Mouse (Mus musculus) neural tube, embryonic 12.5 days (tissue): ENCODE measurements around the gene Nhlrc4. TPM values are rescaled to one million over a fixed set of nuclear protein-coding genes. Genes with fewer than 3 reads are reported as not detected.

Source experiments
- ATAC-seq: fragments of 200-750 bp; cut with Nextera tagmentation; 2 replicates; pipeline ENCODE4 v1.8.0; 2017; ENCODE audit warnings: low read depth, mild to moderate bottlenecking, moderate TSS enrichment, moderate library complexity; ENCODE audit not compliant: low FRiP score
- H3K27ac ChIP-seq: fragments of 300-500 bp; sonication (generic); 2 replicates; pipeline ENCODE4 v1.5.1; 2016
- H3K27me3 ChIP-seq: fragments of 300-500 bp; sonication (generic); replicated peaks from 2 replicates; pipeline ENCODE4 v1.6.1; 2016; ENCODE audit warnings: mild to moderate bottlenecking
- H3K36me3 ChIP-seq: fragments of 300-500 bp; sonication (generic); 2 replicates; pipeline ENCODE4 v1.6.1; 2016; ENCODE audit warnings: mild to moderate bottlenecking
- H3K4me1 ChIP-seq: fragments of 300-500 bp; sonication (generic); 2 replicates; pipeline ENCODE4 v1.6.1; 2016
- H3K4me2 ChIP-seq: fragments of 300-500 bp; sonication (generic); replicated peaks from 2 replicates; pipeline ENCODE4 v1.6.1; 2016; ENCODE audit warnings: mild to moderate bottlenecking
- H3K4me3 ChIP-seq: fragments of 300-500 bp; sonication (generic); 2 replicates; pipeline ENCODE4 v1.5.1; 2016
- H3K9ac ChIP-seq: fragments of 300-500 bp; sonication (generic); 2 replicates; pipeline ENCODE4 v1.6.1; 2016; ENCODE audit warnings: mild to moderate bottlenecking
- H3K9me3 ChIP-seq: fragments of 300-500 bp; sonication (generic); 2 replicates; pipeline ENCODE4 v1.6.1; 2016; ENCODE audit warnings: mild to moderate bottlenecking
- WGBS: fragments of 180-500 bp; shearing (Covaris S2); methylation state at CpG from one replicate; pipeline ENCODE4 v1.1.7; 2016; 5-methylcytosine and 5-hydroxymethylcytosine counted together
- polyA plus RNA-seq: library from polyadenylated mRNA; unstranded; fragments of >200 nt; fragmentation: Nextera tagmentation; extraction: Ambion mirVana; gene quantifications from 2 replicates; pipeline ENCODE4 v1.2.1, GENCODE M21; 2016

Nhlrc4 gene
- polyA plus RNA-seq, result 0.11 and 0.14 TPM in 2 replicates

DNA sequence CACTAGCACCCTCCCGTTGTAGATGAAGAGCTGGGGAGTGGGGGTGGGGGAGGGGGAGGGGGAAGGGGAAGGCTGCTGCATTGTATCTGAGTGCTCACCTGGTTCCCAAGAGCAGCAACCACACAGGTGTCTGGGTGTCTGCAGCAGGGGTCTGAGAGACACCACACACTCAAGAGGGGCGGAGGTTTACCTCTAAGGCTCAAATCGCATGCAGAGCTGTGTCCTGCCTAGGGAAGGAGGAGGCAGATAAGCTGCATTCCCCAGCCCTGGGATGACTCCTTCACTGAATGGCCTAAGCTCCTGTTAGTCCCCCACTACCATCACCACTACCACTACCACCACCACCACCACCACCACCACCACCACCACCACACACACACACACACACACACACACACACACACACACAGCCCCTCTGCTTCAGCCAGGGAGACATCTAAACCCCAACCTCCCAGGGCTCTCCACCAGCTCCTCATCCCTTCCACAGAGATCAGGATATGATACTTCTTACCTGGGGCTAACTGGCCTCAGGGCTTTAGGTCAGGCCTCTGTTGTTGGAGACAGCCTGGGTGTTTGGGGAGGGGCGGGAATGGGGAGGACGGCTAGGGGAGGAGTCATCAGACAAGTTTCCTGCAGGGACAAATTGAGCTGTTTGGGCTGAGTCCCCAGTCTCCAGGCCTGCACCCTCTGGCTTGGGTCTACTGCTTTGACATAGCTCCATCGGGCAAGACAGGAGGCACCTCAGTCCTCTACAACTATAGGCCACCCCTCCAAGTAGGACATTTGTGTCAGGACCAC is at the start of gene Nhlrc4, which contains the start of gene Pigq:
TSS of gene Nhlrc4 (minus strand) at position 596 of the 798 bp plus-strand sequence.
TSS of gene Pigq (minus strand) at position 571 of the 798 bp plus-strand sequence.
- 61% methylated on average over 6 of the region's 6 CpGs for WGBS
- H3K4me1 ChIP-seq, result peaks cover 7% of the 10 kb centered on the region
- H3K36me3 ChIP-seq, result no peaks in the 10 kb centered on the region
- no peak within 1 kb of the TSS for H3K4me2 ChIP-seq
- H3K4me3 ChIP-seq, result no peak within 1 kb of the TSS
- H3K9ac ChIP-seq, result no peak within 1 kb of the TSS
- H3K27ac ChIP-seq, result no peak within 1 kb of the TSS; the same call in 1 of the 2 replicates
- no peaks in the 10 kb centered on the region for H3K9me3 ChIP-seq
- H3K27me3 ChIP-seq, result 0 out of 2 replicates have a peak, but pooled peaks cover under 1% of the 10 kb centered on the region
- ATAC-seq, result no peak

DNA sequence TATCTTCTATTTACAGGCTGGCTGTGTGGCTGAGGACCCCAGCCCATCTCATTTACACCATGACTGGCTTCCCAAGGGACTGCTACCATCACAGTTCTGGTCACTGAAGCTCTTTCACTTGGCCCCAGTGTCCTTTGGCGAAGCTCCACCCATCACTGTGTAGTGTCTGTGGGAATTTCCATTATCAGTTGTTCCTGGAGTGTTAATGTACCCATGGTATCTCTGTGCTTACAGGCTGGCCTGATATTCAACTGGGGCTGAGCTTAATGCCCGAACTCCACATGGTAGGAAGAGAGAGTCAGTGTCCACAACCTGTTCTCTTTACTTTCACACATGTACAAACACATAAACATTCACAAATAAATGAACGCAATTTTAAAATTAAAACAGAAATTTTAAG is 48.7 kb upstream of the Nhlrc4 start:
- H3K4me3 ChIP-seq, result no peak overlapping the region
- no peaks in the 10 kb centered on the region for H3K4me1 ChIP-seq
- no peak overlapping the region for H3K4me2 ChIP-seq
- no peaks in the 10 kb centered on the region for H3K27me3 ChIP-seq
- no peak overlapping the region for H3K9ac ChIP-seq
- H3K9me3 ChIP-seq, result no peaks in the 10 kb centered on the region
- ATAC-seq, result no peak
- no peak overlapping the region for H3K27ac ChIP-seq
- peaks cover 90% of the 10 kb centered on the region for H3K36me3 ChIP-seq
- WGBS, result 90% methylated on average over 3 of the region's 3 CpGs

DNA sequence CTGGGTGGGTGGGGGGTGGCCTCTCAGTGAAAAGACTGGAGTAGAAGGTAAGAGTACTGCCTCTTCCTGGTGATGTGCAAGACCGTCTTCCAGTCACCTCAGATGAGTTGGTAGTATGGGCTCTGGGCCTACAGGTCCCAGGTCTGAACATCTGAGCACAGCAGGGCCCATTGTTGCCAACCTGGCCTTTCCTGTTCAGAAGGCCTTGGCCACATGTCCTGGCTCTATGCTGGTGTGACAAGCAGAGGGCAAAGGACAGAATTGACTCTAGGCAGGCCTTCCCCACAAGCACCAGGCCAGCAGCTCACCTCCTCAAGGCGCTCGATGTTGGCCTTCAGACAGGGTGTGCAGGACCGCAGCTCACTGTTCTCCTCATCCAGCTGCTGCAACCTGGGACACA is 47.5 kb upstream of the Nhlrc4 start:
- no peak overlapping the region for H3K27ac ChIP-seq
- H3K4me2 ChIP-seq, result no peak overlapping the region
- peaks cover 89% of the 10 kb centered on the region for H3K36me3 ChIP-seq
- H3K4me3 ChIP-seq, result no peak overlapping the region
- H3K9ac ChIP-seq, result no peak overlapping the region
- H3K4me1 ChIP-seq, result no peaks in the 10 kb centered on the region
- 95% methylated on average over 4 of the region's 4 CpGs for WGBS
- no peaks in the 10 kb centered on the region for H3K9me3 ChIP-seq
- no peaks in the 10 kb centered on the region for H3K27me3 ChIP-seq
- no peak for ATAC-seq

DNA sequence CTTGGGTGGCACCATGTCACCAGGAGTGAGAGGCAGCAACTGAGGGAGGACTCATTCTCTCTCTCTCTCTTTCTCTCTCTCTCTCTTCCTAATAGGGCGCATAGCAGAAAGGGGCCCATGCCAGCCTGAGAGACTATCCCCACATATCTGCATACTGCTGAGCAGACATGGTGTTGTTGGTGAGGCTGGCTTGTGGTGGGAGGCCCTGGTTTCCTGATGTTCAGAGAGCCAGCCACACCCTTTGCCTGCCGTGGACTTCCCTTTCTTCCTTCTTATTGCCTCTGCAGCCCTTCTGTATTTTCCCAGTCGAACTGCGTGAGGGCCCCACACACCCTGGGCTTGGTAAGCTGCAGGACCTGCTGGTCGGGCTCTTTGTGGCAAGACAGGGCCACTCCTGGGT is 45.6 kb upstream of the Nhlrc4 start:
- no peak for ATAC-seq
- WGBS, result 93% methylated on average over 5 of the region's 5 CpGs
- H3K9ac ChIP-seq, result no peak overlapping the region
- no peaks in the 10 kb centered on the region for H3K27me3 ChIP-seq
- peaks cover 74% of the 10 kb centered on the region for H3K36me3 ChIP-seq
- H3K9me3 ChIP-seq, result no peaks in the 10 kb centered on the region
- no peaks in the 10 kb centered on the region for H3K4me1 ChIP-seq
- H3K4me2 ChIP-seq, result no peak overlapping the region
- H3K4me3 ChIP-seq, result no peak overlapping the region
- no peak overlapping the region for H3K27ac ChIP-seq

- Histone ChIP-seq H3K27me3 (no peaks in the 10 kb centered on the region), H3K4me2 (peak within 1 kb of the TSS; percentile 91)
- ATAC-seq, result peak; percentile 99
Measured at GRCm38 (mm10) chr17:25985306-25986294, 40.8 kb upstream of the Nhlrc4 start, which contains the start of gene Capn15. Capn15 (minus strand) TSS chr17:25985796.

DNA sequence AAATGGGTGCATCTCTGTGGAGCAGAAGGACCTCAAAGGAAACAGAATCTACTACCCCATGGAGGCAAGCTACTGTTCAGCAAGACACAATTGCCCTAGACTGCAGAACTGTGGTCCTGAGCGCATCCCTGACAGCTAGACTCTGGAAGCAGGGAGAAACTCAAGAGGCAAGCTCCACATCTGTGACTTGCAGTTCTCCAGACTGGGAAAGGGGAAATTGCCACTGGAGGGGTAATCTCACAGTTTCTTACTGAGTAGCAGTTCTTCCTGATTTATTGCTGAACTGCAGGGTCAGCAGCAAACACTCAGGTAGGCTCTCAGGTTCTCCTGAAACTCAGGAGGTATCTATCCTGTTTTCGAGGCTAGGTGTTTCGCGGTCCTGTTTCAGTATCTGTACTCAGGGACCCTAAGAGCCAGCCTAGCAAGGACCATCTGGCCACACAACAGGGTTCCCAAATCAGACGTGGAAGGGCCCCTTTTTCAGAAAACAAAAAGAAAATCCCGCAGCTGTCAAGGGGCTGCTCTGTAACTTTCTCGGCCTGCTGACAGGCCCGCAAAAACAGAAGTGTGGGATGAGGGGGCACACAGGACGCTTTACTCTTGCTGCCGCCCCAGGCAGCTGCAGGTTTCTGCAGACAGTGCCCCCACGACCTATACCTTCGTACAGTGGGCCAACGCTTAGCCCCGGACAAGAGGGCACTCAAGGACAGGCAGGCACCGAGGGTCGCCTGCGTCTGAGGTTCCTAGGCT is 40.0 kb upstream of the Nhlrc4 start:
- Histone ChIP-seq H3K4me3 (peak overlapping the region; percentile 83), H3K9me3 (no peaks in the 10 kb centered on the region), H3K27ac (peak overlapping the region; percentile 79; the same call in 1 of the 2 replicates), H3K27me3 (no peaks in the 10 kb centered on the region), H3K9ac (peak overlapping the region; percentile 85), H3K4me1 (peaks cover 10% of the 10 kb centered on the region), H3K4me2 (peak overlapping the region; percentile 91), H3K36me3 (peaks cover 22% of the 10 kb centered on the region)
- no peak; the same call in 1 of the 2 replicates for ATAC-seq
- 13% methylated on average over 17 of the region's 17 CpGs for WGBS

More at GRCm38 (mm10) chr17:25985306-25986294, 40.8 kb upstream of the Nhlrc4 start, which contains the start of gene Capn15:
- peak within 1 kb of the TSS; percentile 85 for H3K9ac ChIP-seq
- peak within 1 kb of the TSS; percentile 79; the same call in 1 of the 2 replicates for H3K27ac ChIP-seq
- WGBS, result under 1% methylated on average over 91 of the region's 91 CpGs
- no peaks in the 10 kb centered on the region for H3K9me3 ChIP-seq
- H3K36me3 ChIP-seq, result peaks cover 31% of the 10 kb centered on the region
- H3K4me1 ChIP-seq, result peaks cover 10% of the 10 kb centered on the region
- H3K4me3 ChIP-seq, result peak within 1 kb of the TSS; percentile 83

DNA sequence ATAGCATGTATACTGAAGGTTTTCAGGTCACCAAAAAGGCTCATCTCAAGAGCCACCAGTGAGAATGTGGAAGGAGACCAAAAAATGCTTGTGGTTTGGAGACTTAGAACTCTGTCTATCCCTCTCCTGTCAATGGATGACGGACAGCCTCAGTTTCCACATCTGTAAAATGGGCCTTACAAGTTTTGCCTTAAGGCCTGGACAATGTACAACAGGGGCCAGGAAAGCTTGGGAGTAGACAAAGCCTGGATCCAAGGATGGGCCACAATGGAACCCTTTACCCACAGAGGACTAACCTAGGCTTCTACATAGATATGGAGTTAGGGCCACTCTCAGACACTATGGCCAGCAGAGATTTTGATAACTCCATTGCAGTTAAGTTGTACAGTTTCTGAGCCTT is 39.3 kb upstream of the Nhlrc4 start:
- Histone ChIP-seq H3K27me3 (no peaks in the 10 kb centered on the region), H3K4me2 (peak overlapping the region; percentile 91), H3K4me1 (peaks cover 10% of the 10 kb centered on the region), H3K27ac (no peak overlapping the region), H3K4me3 (no peak overlapping the region), H3K9me3 (no peaks in the 10 kb centered on the region), H3K9ac (no peak overlapping the region), H3K36me3 (peaks cover 17% of the 10 kb centered on the region; the same call in 1 of the 2 replicates)
- WGBS, result 93% methylated on average over 1 of the region's 1 CpGs
- no peak for ATAC-seq

DNA sequence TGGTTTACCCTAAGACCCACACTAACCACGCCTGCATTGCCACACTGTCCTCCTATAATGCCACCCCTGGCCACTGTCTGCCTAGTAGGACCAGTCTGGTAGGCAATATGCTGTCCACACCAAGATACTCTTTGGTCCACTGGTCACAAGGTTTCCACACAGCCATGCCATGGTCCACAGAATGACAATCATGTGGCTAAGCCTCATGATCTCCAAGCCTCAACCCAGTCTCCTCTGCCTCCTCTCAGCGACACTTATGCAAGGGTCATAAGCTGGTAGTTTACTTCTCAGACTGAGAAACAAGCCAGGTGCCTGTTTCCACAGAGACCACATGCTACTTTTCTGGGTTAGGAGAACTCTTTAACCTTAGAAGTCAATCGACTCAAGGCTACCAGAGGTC is 38.2 kb upstream of the Nhlrc4 start:
- 87% methylated on average over 3 of the region's 3 CpGs for WGBS
- H3K27me3 ChIP-seq, result no peaks in the 10 kb centered on the region

DNA sequence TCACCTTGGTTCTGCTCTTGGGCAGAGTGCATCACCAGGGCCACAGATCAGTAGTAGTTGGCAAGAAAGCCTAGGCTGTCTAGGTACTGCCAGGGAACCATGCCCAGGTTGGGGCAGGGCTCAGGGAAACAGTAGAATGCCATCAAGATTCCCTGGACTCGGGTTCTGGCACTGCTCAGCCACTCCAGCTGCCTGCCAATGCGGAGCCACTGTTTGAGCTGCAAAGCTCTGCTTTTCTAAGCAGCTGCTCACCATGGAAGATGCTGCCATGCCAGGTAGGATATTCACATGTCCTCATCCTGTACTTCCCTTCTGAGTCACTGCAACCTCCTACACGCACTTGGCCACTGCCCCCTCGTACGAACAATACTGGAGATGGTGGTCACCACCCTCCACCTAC is 36.1 kb upstream of the Nhlrc4 start:
- Histone ChIP-seq H3K36me3 (no peaks in the 10 kb centered on the region), H3K4me2 (no peak overlapping the region), H3K9me3 (no peaks in the 10 kb centered on the region), H3K9ac (no peak overlapping the region), H3K4me1 (peaks cover 10% of the 10 kb centered on the region), H3K27me3 (no peaks in the 10 kb centered on the region), H3K4me3 (no peak overlapping the region), H3K27ac (no peak overlapping the region)
- WGBS, result 94% methylated on average over 5 of the region's 5 CpGs
- no peak for ATAC-seq

More for the DNA sequence above, 38.2 kb upstream of the Nhlrc4 start:
- H3K4me1 ChIP-seq, result peaks cover 10% of the 10 kb centered on the region
- no peaks in the 10 kb centered on the region for H3K9me3 ChIP-seq
- H3K4me2 ChIP-seq, result no peak overlapping the region
- no peak for ATAC-seq
- no peak overlapping the region for H3K27ac ChIP-seq
- H3K9ac ChIP-seq, result no peak overlapping the region
- no peak overlapping the region for H3K4me3 ChIP-seq
- H3K36me3 ChIP-seq, result 0 out of 2 replicates have a peak, but pooled peaks cover 5% of the 10 kb centered on the region

DNA sequence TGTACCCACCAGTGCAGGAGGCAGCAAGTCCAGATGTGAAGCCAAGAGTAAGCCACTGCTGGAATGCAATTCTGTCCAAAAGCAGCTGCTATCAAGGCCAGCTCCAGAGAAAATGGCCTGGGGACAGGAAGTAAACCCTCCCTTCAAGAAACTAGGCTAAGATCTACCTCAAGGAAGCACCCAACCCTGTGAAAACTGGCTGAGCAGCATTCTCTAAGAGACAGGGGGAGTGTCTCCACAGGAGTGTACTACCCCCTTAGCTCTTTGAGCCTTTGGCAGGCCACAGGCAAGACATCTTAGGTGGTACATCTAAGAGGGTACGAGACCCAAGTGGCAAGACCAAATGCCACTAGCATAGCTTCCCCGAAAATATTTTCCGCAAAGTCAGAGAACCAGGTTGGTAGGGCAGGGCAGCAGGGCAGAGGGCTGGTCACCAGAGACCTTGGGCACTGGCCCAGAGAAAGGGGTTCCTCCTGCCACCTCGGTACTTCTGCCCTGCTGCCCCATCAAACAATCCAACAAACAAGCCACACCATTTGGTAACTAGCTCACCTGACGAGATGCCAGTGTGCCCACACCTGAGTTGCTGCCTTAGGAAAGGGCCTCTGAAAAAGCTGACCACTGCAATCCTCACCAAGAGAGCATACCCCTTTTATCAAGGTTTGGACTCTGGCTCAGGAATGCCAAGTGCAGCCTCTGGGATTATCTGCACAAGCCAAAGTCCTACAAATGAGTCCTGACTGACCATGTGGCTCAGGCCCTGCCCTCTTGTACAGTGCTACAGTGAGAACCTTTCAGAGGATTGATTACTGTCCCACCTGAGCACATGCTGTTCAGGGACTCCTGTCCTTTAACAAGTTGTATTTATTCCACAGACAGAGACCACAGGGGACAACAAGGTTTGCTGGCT is 35.3 kb upstream of the Nhlrc4 start:
- Histone ChIP-seq H3K27ac (no peak overlapping the region), H3K36me3 (no peaks in the 10 kb centered on the region), H3K27me3 (no peaks in the 10 kb centered on the region), H3K9ac (no peak overlapping the region), H3K4me2 (no peak overlapping the region), H3K4me1 (peaks cover 10% of the 10 kb centered on the region), H3K4me3 (no peak overlapping the region), H3K9me3 (no peaks in the 10 kb centered on the region)
- 89% methylated on average over 5 of the region's 5 CpGs for WGBS
- no peak for ATAC-seq
